8 mouse cellular contexts compared by ENCODE assay signal in the genomic region with DNA sequence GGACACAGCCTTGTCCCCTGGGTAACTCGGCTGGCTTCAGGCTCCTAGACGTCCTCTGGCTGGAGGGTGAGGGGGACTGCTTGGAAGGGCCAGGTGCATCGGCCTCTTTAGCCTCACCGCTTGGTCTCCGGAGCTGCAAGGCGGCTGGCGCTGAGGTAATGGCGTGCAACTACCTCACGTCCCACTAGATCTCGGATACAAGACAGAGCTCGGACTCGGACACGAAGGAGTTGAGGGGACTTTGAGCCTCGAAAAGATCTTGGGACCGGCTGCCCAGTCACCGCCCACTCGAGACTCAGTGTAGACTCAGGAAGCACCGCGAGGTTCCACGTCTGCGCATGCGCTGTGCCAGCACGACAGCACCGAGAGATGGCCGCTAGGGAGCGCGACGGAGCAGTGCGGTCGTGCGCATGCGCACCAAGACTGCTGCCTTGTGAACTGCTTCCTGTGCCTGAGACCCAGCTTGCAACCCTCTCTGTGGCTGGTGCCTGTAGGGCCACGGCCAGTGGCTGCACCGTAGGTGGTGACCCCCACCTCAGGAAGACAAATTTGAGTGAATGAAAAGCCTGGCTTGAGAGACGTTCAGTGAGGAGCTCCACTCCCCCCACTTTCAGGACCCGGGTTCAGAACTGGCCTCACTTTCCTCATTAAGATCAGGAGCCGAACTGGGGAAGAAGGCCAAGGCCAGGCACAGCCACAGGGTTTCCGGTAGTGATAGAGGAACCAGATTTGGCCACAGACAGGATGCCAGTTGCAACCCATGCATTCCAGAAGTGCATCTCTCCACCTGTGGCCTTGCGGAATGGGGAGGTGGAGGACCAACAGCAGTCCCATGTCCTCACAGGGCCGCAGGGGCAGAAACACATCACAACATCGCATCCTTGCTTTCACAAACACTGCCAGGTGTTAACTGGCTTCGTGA. TPM values are rescaled to one million over a fixed set of nuclear protein-coding genes. Genes with fewer than 3 reads are reported as not detected.
DNase-seq lines count a peak whose midpoint lies in the region; ATAC-seq and TF ChIP-seq lines count a peak whose summit lies in the region.

No protein-coding gene starts in this region.

- peak; percentile 95 for ATAC-seq in embryonic facial prominence, embryonic 14.5 days (ENCODE audit: low read depth)
- ATAC-seq in midbrain, embryonic 12.5 days (ENCODE audit: low FRiP score, low read depth), result peak; percentile 94

- peaks cover 3% of the 10 kb centered on the region; the same call in 1 of the 2 replicates for H3K36me3 ChIP-seq in embryonic facial prominence, embryonic 14.5 days (ENCODE audit: control insufficient read depth, insufficient read depth, low read length)
- peaks cover 3% of the 10 kb centered on the region; the same call in 1 of the 2 replicates for H3K36me3 ChIP-seq in limb, embryonic 10.5 days
- H3K36me3 ChIP-seq in midbrain, embryonic 12.5 days, result no peaks in the 10 kb centered on the region

- WGBS in bone marrow, adult 2 months, result 5% methylated on average over 42 of the region's 42 CpGs
- 21% methylated on average over 30 of the region's 42 CpGs for WGBS in embryonic facial prominence, embryonic 14.5 days
- 18% methylated on average over 42 of the region's 42 CpGs for WGBS in limb, embryonic 10.5 days
- whole genome bisulfite sequencing in midbrain, embryonic 12.5 days, result 17% methylated on average over 42 of the region's 42 CpGs

- H3K27ac ChIP-seq in bone marrow, adult 2 months (ENCODE audit: control insufficient read depth, insufficient read depth, low read depth, low read length, poor library complexity), result peak overlapping the region; percentile 51
- H3K27ac ChIP-seq in embryonic facial prominence, embryonic 14.5 days (replicated peaks; ENCODE audit: low read depth, low read length), result peak overlapping the region; percentile 82
- peak overlapping the region; percentile 89 for H3K27ac ChIP-seq in limb, embryonic 10.5 days
- peak overlapping the region; percentile 35; the same call in 1 of the 2 replicates for H3K27ac ChIP-seq in midbrain, embryonic 12.5 days (replicated peaks)

- peak overlapping the region; percentile 84 for H3K4me3 ChIP-seq in bone marrow, adult 2 months (replicated peaks; ENCODE audit: control insufficient read depth, low read depth, low read length)
- peak overlapping the region; percentile 58 for H3K4me3 ChIP-seq in embryonic facial prominence, embryonic 14.5 days (ENCODE audit: low read depth, low read length)
- H3K4me3 ChIP-seq in limb, embryonic 10.5 days, result peak overlapping the region; percentile 69
- peak overlapping the region; percentile 57 for H3K4me3 ChIP-seq in midbrain, embryonic 12.5 days

- peak; percentile 88 for TF ChIP-seq POLR2A in bone marrow, adult 2 months (IDR thresholded peaks at IDR 0.05; ENCODE audit: borderline replicate concordance, control insufficient read depth, low read depth, low read length)

- H3K4me2 ChIP-seq in embryonic facial prominence, embryonic 14.5 days (ENCODE audit: low read depth, low read length), result peak overlapping the region; percentile 86
- H3K4me2 ChIP-seq in midbrain, embryonic 12.5 days (replicated peaks), result peak overlapping the region; percentile 64

- H3K27me3 ChIP-seq in embryonic facial prominence, embryonic 14.5 days (replicated peaks; ENCODE audit: control insufficient read depth, insufficient read depth, low read length), result no peaks in the 10 kb centered on the region
- no peaks in the 10 kb centered on the region for H3K27me3 ChIP-seq in limb, embryonic 10.5 days (ENCODE audit: low read depth, poor library complexity, severe bottlenecking)
- no peaks in the 10 kb centered on the region for H3K27me3 ChIP-seq in midbrain, embryonic 12.5 days

- no peaks in the 10 kb centered on the region for H3K9me3 ChIP-seq in embryonic facial prominence, embryonic 14.5 days (ENCODE audit: control insufficient read depth, low read length)
- no peaks in the 10 kb centered on the region for H3K9me3 ChIP-seq in limb, embryonic 10.5 days (replicated peaks)
- no peaks in the 10 kb centered on the region for H3K9me3 ChIP-seq in midbrain, embryonic 12.5 days

- TF ChIP-seq CTCF in bone marrow, adult 2 months (IDR thresholded peaks at IDR 0.05; ENCODE audit: control insufficient read depth, insufficient read depth, low read length), result peak; percentile 99

- peaks cover 2% of the 10 kb centered on the region; the same call in 1 of the 2 replicates for H3K4me1 ChIP-seq in bone marrow, adult 2 months (ENCODE audit: control insufficient read depth, insufficient read depth, low read length)
- H3K4me1 ChIP-seq in embryonic facial prominence, embryonic 14.5 days (ENCODE audit: control insufficient read depth, insufficient read depth, low read length), result no peaks in the 10 kb centered on the region
- H3K4me1 ChIP-seq in limb, embryonic 10.5 days, result peaks cover 11% of the 10 kb centered on the region
- H3K4me1 ChIP-seq in midbrain, embryonic 12.5 days, result peaks cover 5% of the 10 kb centered on the region; the same call in 1 of the 2 replicates

- peak; percentile 93 for DNase-seq in embryonic facial prominence, embryonic 14.5 days (ENCODE audit: low spot score)
- DNase-seq in heart, adult 18-20 months, result peak; percentile 96 to 98
- DNase-seq in kidney, adult 18-20 months, result peak; percentile 98
- peak; percentile 99 for DNase-seq in limb, embryonic 10.5 days (ENCODE audit: low spot score)
- peak; percentile 99 for DNase-seq in skeletal muscle tissue, adult 2 months (ENCODE audit: low read depth, low spot score)
- DNase-seq in adipocyte (ENCODE audit: low spot score), result no peak

- H3K9ac ChIP-seq in embryonic facial prominence, embryonic 14.5 days (ENCODE audit: low read depth, low read length), result peak overlapping the region; percentile 84
- H3K9ac ChIP-seq in midbrain, embryonic 12.5 days (replicated peaks), result peak overlapping the region; percentile 69

RNA-seq across cellular contexts. Expression of a gene that starts 54.8 kb away (rescaled TPM):
- polyA plus RNA-seq in bone marrow, adult 2 months (2011; ENCODE audit: insufficient read depth, insufficient read length, low replicate concordance, missing spikeins), result 3.7 and 5.2 TPM in 2 replicates
- polyA plus RNA-seq in embryonic facial prominence, embryonic 14.5 days (2014; fragmentation: Nextera tagmentation; extraction: Ambion mirVana), result 2.7 and 3.5 TPM in 2 replicates
- total RNA-seq in heart, adult 18-20 months (2021), result 10 to 100 TPM; 21.8 to 22.3 TPM
- polyA plus RNA-seq in limb, embryonic 10.5 days (2016; fragmentation: Nextera tagmentation; extraction: Ambion mirVana), result 0.26 and 0.41 TPM in 2 replicates
- polyA plus RNA-seq in midbrain, embryonic 12.5 days (2016; fragmentation: Nextera tagmentation; extraction: Ambion mirVana), result 2.2 and 2.7 TPM in 2 replicates

Comparison
In these comparisons a context has a peak if more than half of its experiments do, and no peak if none do; other contexts are left out.
1. H3K27ac ChIP-seq: peak in every context shown above with its lines; median percentile 89 in limb, embryonic 10.5 days; 82 in embryonic facial prominence, embryonic 14.5 days; 51 in bone marrow, adult 2 months; 35 in midbrain, embryonic 12.5 days.